Mouse (Mus musculus): ENCODE data around the gene Otx1. TPM values are rescaled to one million over a fixed set of nuclear protein-coding genes. Genes with fewer than 3 reads are reported as not detected.

Gene Otx1
- polyA plus RNA-seq, 1 experiment from 2014 or later = 45.6 TPM

GRCm38 (mm10) chr11:21950094-21950493 lies 52.6 kb downstream of the Otx1 start:
- Histone ChIP-seq H3K27ac (ENCODE audit: low read depth, low read length) (no peak overlapping the region), H3K4me1 (replicated peaks; ENCODE audit: control insufficient read depth, insufficient read depth, low read length) (no peaks in the 10 kb centered on the region), H3K9ac (ENCODE audit: low read length) (no peak overlapping the region), H3K27me3 (ENCODE audit: control insufficient read depth, insufficient read depth, low read length) (no peaks in the 10 kb centered on the region), H3K9me3 (ENCODE audit: control insufficient read depth, low read length) (no peaks in the 10 kb centered on the region), H3K36me3 (ENCODE audit: control insufficient read depth, insufficient read depth, low read length) (no peaks in the 10 kb centered on the region), H3K4me2 (ENCODE audit: low read depth, low read length, severe bottlenecking) (no peak overlapping the region), H3K4me3 (ENCODE audit: low read depth, low read length) (no peak overlapping the region)
- DNase-seq (ENCODE audit: low spot score) (no peak), ATAC-seq (replicated peaks; ENCODE audit: low FRiP score) (no peak)

Data from forebrain, embryonic 11.5 days (tissue).